8 mouse cellular contexts compared by ENCODE assay signal in genomic region chr3:108383485-108384354, GRCm38 (mm10). TPM values are rescaled to one million over a fixed set of nuclear protein-coding genes. Genes with fewer than 3 reads are reported as not detected.
DNase-seq lines count a peak whose midpoint lies in the region; ATAC-seq and TF ChIP-seq lines count a peak whose summit lies in the region.

Gene Psrc1, plus strand, starts transcription at chr3:108383839.

- H3K36me3 ChIP-seq in forebrain, postnatal 0 days (ENCODE audit: insufficient read depth): no peaks in the 10 kb centered on the region
- no peaks in the 10 kb centered on the region for H3K36me3 ChIP-seq in lung, embryonic 16.5 days (ENCODE audit: control insufficient read depth, insufficient read depth, low read length)
- no peaks in the 10 kb centered on the region for H3K36me3 ChIP-seq in thymus, adult 2 months (ENCODE audit: control insufficient read depth, insufficient read depth, low read length)

- TF ChIP-seq POLR2A in cerebellum, adult 2 months (IDR thresholded peaks at IDR 0.05; ENCODE audit: borderline replicate concordance, insufficient read depth, low read length): no peak
- TF ChIP-seq POLR2A in thymus, adult 2 months (IDR thresholded peaks at IDR 0.05; ENCODE audit: control insufficient read depth, extremely low read depth, insufficient read depth, low read length, poor library complexity): peak; percentile 36; the same call in 1 of the 2 replicates

- H3K4me2 ChIP-seq in forebrain, postnatal 0 days (ENCODE audit: low read depth): peak within 1 kb of the TSS; percentile 60
- H3K4me2 ChIP-seq in lung, embryonic 16.5 days (ENCODE audit: low read depth, low read length): peak within 1 kb of the TSS; percentile 75

- no peaks in the 10 kb centered on the region for H3K27me3 ChIP-seq in cerebellum, adult 2 months (ENCODE audit: control insufficient read depth, insufficient read depth, low read length)
- no peaks in the 10 kb centered on the region for H3K27me3 ChIP-seq in forebrain, postnatal 0 days (ENCODE audit: insufficient read depth, low read length)
- H3K27me3 ChIP-seq in lung, embryonic 16.5 days (ENCODE audit: control insufficient read depth, insufficient read depth, low read depth, low read length): no peaks in the 10 kb centered on the region
- H3K27me3 ChIP-seq in thymus, adult 2 months (ENCODE audit: control insufficient read depth, insufficient read depth, low read length): no peaks in the 10 kb centered on the region

- H3K9me3 ChIP-seq in forebrain, postnatal 0 days (ENCODE audit: low read length): no peaks in the 10 kb centered on the region
- no peaks in the 10 kb centered on the region for H3K9me3 ChIP-seq in lung, embryonic 16.5 days (ENCODE audit: control insufficient read depth, low read length)

- peak; percentile 93 for DNase-seq in Muller cell, postnatal 12 days (ENCODE audit: inconsistent ontology term)
- peak; percentile 78 to 81 for DNase-seq in cerebellum, adult 2 months
- peak; percentile 92 for DNase-seq in forebrain, postnatal 0 days
- peak; percentile 93 for DNase-seq in heart, postnatal 4 days
- DNase-seq in layer of hippocampus, adult 8-10 months (ENCODE audit: low spot score in 2 of 2): peak; percentile 84 to 86
- peak; percentile 78 for DNase-seq in ovary, adult 18-20 months (ENCODE audit: low spot score)
- DNase-seq in thymus, adult 2 months: peak; percentile 87

- ATAC-seq in forebrain, postnatal 0 days: peak; percentile 97
- ATAC-seq in lung, embryonic 16.5 days (ENCODE audit: low read depth): peak; percentile 93

- peaks cover 5% of the 10 kb centered on the region for H3K4me1 ChIP-seq in cerebellum, adult 2 months (ENCODE audit: control insufficient read depth, insufficient read depth, low read length)
- peaks cover 4% of the 10 kb centered on the region; the same call in 1 of the 2 replicates for H3K4me1 ChIP-seq in forebrain, postnatal 0 days (ENCODE audit: insufficient read depth)
- peaks cover 26% of the 10 kb centered on the region for H3K4me1 ChIP-seq in lung, embryonic 16.5 days (replicated peaks; ENCODE audit: control insufficient read depth, insufficient read depth, low read length)
- H3K4me1 ChIP-seq in thymus, adult 2 months (replicated peaks; ENCODE audit: control insufficient read depth, insufficient read depth, low read length): peaks cover 13% of the 10 kb centered on the region

- WGBS in cerebellum, adult 2 months: 2% methylated on average over 44 of the region's 44 CpGs
- WGBS in forebrain, postnatal 0 days: under 1% methylated on average over 44 of the region's 44 CpGs
- under 1% methylated on average over 44 of the region's 44 CpGs for WGBS in lung, embryonic 16.5 days
- WGBS in thymus, adult 2 months: 4% methylated on average over 44 of the region's 44 CpGs

- no peak for TF ChIP-seq CTCF in cerebellum, adult 2 months (IDR thresholded peaks at IDR 0.05; ENCODE audit: borderline replicate concordance, insufficient read depth, low read depth, low read length)
- no peak for TF ChIP-seq CTCF in forebrain, postnatal 0 days (IDR thresholded peaks at IDR 0.05; ENCODE audit: low read depth)
- 0 out of 2 replicates have a peak, but pooled peaks have one; percentile 13 for TF ChIP-seq CTCF in thymus, adult 2 months (IDR thresholded peaks at IDR 0.05; ENCODE audit: borderline replicate concordance, control insufficient read depth, extremely low read depth, insufficient read depth, low read length, poor library complexity)

- H3K9ac ChIP-seq in forebrain, postnatal 0 days: peak within 1 kb of the TSS; percentile 38
- H3K9ac ChIP-seq in lung, embryonic 16.5 days (ENCODE audit: low read length): peak within 1 kb of the TSS; percentile 69

- H3K27ac ChIP-seq in cerebellum, adult 2 months (ENCODE audit: insufficient read depth, low read length): no peak within 1 kb of the TSS
- H3K27ac ChIP-seq in forebrain, postnatal 0 days (ENCODE audit: low read depth, low read length): no peak within 1 kb of the TSS
- H3K27ac ChIP-seq in lung, embryonic 16.5 days (ENCODE audit: low read length): peak within 1 kb of the TSS; percentile 62; the same call in 1 of the 2 replicates
- H3K27ac ChIP-seq in thymus, adult 2 months (ENCODE audit: control insufficient read depth, insufficient read depth, low read length): no peak within 1 kb of the TSS

- peak within 1 kb of the TSS; percentile 74 for H3K4me3 ChIP-seq in cerebellum, adult 2 months (replicated peaks; ENCODE audit: insufficient read depth, low read depth, low read length)
- H3K4me3 ChIP-seq in forebrain, postnatal 0 days (ENCODE audit: low read depth, low read length): peak within 1 kb of the TSS; percentile 47
- H3K4me3 ChIP-seq in lung, embryonic 16.5 days (ENCODE audit: low read length): peak within 1 kb of the TSS; percentile 67
- H3K4me3 ChIP-seq in thymus, adult 2 months (ENCODE audit: control insufficient read depth, insufficient read depth, low read length): peak within 1 kb of the TSS; percentile 92

RNA-seq across cellular contexts. Expression of gene Psrc1, which starts in this region (rescaled TPM):
- polyA plus RNA-seq in cerebellum, adult 2 months (2012; rRNA removed): 0.21 and 0.28 TPM in 2 replicates
- total RNA-seq in forebrain, postnatal 0 days (2014; rRNA removed): 9.5 and 10.5 TPM in 2 replicates
- polyA plus RNA-seq in forebrain, postnatal 0 days (2015; fragmentation: Nextera tagmentation; extraction: Ambion mirVana): 6.5 and 7.0 TPM in 2 replicates
- total RNA-seq in heart, postnatal 4 days (2021): 1 to 10 TPM; 6.7 to 8.8 TPM
- total RNA-seq in layer of hippocampus, adult 8-10 months (2022): 10 to 100 TPM; 17.0 to 27.2 (median 22.9) TPM
- polyA plus RNA-seq in lung, embryonic 16.5 days (2015; fragmentation: Nextera tagmentation; extraction: Ambion mirVana): 73.9 and 75.6 TPM in 2 replicates
- polyA plus RNA-seq in thymus, adult 2 months (2012; rRNA removed): 27.9 and 29.9 TPM in 2 replicates

Comparison
In these comparisons a context has a peak if more than half of its experiments do, and no peak if none do; other contexts are left out.
1. Peak in DNase-seq and H3K4me3 ChIP-seq in cerebellum, adult 2 months; RNA of the gene not detected or under 1 TPM.